Mouse (Mus musculus) midbrain, embryonic 11.5 days (tissue): Measurements from ENCODE around the gene Hist2h2ab. TPM values are rescaled to one million over a fixed set of nuclear protein-coding genes. Genes with fewer than 3 reads are reported as not detected.
"Not testable (repeated sequence)": the region's sequence is repeated elsewhere in the genome, so short reads cannot be mapped to it uniquely, and the experiment has no call there.

Source experiments
- ATAC-seq: fragments of 200-750 bp; cut with Nextera tagmentation; 2 replicates; pipeline ENCODE4 v1.8.0; 2017; ENCODE audit warnings: moderate TSS enrichment, moderate library complexity; ENCODE audit not compliant: low FRiP score
- DNase-seq: peaks from one replicate; pipeline ENCODE4 v3.0.0; 2015; ENCODE audit warnings: low spot score; ENCODE audit errors: missing footprints
- H3K27ac ChIP-seq: fragments of 300-500 bp; sonication (generic); 2 replicates; pipeline ENCODE4 v1.5.1; 2014; ENCODE audit warnings: low read depth, low read length
- H3K27me3 ChIP-seq: fragments of 300-500 bp; sonication (generic); 2 replicates; pipeline ENCODE4 v1.6.1; 2014; ENCODE audit warnings: mild to moderate bottlenecking, low read length, moderate library complexity, mixed read lengths; ENCODE audit not compliant: control insufficient read depth, insufficient read depth
- H3K36me3 ChIP-seq: fragments of 300-500 bp; sonication (generic); 2 replicates; pipeline ENCODE4 v1.6.1; 2014; ENCODE audit warnings: mild to moderate bottlenecking, low read length, moderate library complexity, mixed read lengths; ENCODE audit not compliant: control insufficient read depth, insufficient read depth
- H3K4me1 ChIP-seq: fragments of 300-500 bp; sonication (generic); 2 replicates; pipeline ENCODE4 v1.6.1; 2014; ENCODE audit warnings: low read length; ENCODE audit not compliant: control insufficient read depth, insufficient read depth
- H3K4me2 ChIP-seq: fragments of 300-500 bp; sonication (generic); 2 replicates; pipeline ENCODE4 v1.6.1; 2014; ENCODE audit warnings: mild to moderate bottlenecking, moderate library complexity
- H3K4me3 ChIP-seq: fragments of 300-500 bp; sonication (generic); 2 replicates; pipeline ENCODE4 v1.5.1; 2014; ENCODE audit warnings: low read depth, low read length
- H3K9ac ChIP-seq: fragments of 300-500 bp; sonication (generic); 2 replicates; pipeline ENCODE4 v1.6.1; 2014; ENCODE audit warnings: low read length
- H3K9me3 ChIP-seq: fragments of 300-500 bp; sonication (generic); 2 replicates; pipeline ENCODE4 v1.6.1; 2016; ENCODE audit warnings: low read length; ENCODE audit not compliant: control insufficient read depth
- WGBS: fragments of 180-500 bp; shearing (Covaris S2); extraction: QIAGEN DNeasy Blood & Tissue Kit; methylation state at CpG from one replicate; pipeline ENCODE4 v1.1.7; 2014; 5-methylcytosine and 5-hydroxymethylcytosine counted together
- polyA plus RNA-seq: library from polyadenylated mRNA; unstranded; fragments of >200 nt; fragmentation: Nextera tagmentation; extraction: Ambion mirVana; gene quantifications from 2 replicates; pipeline ENCODE4 v1.2.1, GENCODE M21; 2014

Gene Hist2h2ab
- polyA plus RNA-seq, 1 experiment from 2014 or later = 1.7 TPM

DNA sequence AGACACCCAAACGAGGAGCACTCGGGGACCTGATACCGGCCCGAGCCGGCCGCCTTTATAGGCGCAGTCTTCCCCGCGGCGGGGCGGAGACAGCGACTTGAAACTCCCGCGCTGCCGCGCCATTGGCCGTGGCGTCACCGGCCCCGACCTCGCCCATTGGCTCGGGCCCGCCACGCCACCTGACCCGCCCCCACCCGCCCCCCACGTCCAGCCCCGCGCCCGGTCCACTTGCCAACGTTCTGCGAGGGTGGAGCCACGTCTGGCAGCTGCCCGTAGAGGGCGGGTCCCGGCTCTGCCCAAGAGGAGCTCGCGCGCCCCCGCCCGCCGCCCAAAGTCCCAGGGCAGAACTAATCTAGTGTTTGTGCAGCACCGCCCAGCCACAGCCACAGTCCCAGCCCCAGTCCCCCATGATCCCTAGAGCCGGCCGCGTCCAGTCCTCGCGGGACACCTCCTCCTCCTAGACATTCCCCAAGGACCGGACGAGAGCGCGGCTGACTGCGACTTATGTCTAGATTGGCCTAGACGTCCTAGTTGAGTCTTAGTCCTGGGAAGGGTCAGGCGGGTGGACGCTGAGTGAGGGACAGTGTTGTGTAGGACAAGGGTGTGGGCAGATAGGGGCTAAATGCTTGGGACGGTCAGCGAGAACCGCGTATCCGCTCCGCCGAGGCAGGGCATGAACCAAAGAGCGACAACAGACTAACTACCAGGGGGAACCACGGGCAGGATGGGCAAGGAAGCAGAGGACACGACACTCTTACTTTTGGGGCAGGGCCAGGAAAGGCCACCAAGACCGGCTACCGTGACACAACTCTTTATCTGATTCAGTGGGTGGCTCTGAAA, 19.5 kb downstream of the Hist2h2ab start, which contains the start of gene Hist2h3c2:
Hist2h3c2 (minus strand) TSS at position 174 of the 840 bp plus-strand sequence.
- Histone ChIP-seq H3K4me2 (peak within 1 kb of the TSS; percentile 70), H3K4me1 (peaks cover 12% of the 10 kb centered on the region), H3K27ac (peak within 1 kb of the TSS; percentile 83), H3K4me3 (peak within 1 kb of the TSS; percentile 49), H3K9ac (peak within 1 kb of the TSS; percentile 91)
- peak; percentile 92 for ATAC-seq
- WGBS = 0% methylated on average over 20 of the region's 68 CpGs
- not testable (repeated sequence) for H3K36me3 ChIP-seq, H3K9me3 ChIP-seq, H3K27me3 ChIP-seq, DNase-seq

DNA sequence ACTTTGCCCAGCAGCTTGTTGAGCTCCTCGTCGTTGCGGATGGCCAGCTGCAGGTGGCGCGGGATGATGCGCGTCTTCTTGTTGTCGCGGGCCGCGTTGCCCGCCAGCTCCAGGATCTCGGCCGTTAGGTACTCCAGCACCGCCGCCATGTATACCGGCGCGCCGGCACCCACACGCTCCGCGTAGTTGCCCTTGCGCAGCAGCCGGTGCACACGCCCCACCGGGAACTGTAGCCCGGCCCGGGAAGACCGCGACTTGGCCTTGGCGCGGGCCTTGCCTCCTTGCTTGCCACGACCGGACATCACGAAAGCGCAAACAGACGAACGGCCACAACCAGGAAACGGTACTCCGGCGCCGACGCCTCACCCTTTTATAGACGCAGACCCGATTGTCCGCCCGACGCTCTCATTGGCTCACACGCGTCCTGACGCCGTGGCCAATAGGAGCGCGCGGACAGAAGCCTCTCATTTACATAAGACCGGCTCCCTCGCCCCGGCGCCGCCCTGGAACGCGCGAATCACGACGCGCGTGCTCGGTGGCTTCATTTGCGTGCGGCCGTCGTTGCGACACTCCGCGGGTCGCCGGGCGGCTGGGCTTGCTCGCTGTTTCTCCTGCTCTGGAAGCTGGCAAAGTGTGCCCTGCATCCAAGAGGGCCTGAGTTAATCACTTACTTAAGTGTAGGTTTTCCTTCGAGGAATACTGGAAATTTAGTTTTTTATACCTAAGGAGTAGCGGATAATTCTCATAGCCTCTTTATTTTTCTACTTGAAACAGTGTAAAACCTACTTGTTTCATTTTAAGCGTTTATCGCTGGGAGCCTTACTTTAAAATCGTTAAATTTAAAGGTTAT, 20.5 kb downstream of the Hist2h2ab start, which contains the start of gene Hist2h2aa2:
Hist2h2aa2 (minus strand) TSS at position 328 of the 850 bp plus-strand sequence.
- Histone ChIP-seq H3K27ac (peak within 1 kb of the TSS; percentile 59), H3K9ac (peak within 1 kb of the TSS; percentile 58), H3K4me2 (peak within 1 kb of the TSS; percentile 10; the same call in 1 of the 2 replicates), H3K4me3 (peak within 1 kb of the TSS; percentile 28), H3K4me1 (peaks cover 20% of the 10 kb centered on the region)
- DNase-seq = peak; percentile 88
- ATAC-seq = peak; percentile 83
- H3K9me3 ChIP-seq, H3K36me3 ChIP-seq, H3K27me3 ChIP-seq: not testable (repeated sequence)
- WGBS = 5% methylated on average over 26 of the region's 85 CpGs

DNA sequence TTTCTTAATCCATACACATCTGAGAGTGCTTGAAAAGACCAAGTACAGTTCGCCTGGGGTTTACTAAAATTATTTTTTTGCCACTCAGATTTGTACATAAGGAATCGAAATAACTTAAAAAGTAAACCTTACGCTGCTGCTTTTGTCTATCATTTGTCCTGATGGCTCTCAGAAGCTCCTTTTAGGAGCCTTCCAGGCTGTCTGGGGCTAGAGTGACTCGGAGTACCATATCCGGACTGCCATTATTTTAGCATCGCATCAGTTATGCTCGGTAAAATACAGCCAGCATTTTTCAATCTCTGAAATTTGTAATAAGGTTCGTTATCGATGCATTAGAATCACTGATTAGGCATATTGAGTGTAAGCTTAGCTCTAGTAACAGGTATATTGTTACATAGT, 21.1 kb downstream of the Hist2h2ab start:
- 78% methylated on average over 9 of the region's 9 CpGs for WGBS
- Histone ChIP-seq H3K27me3 (no peaks in the 10 kb centered on the region), H3K9ac (peak overlapping the region; percentile 58), H3K4me3 (no peak overlapping the region), H3K27ac (peak overlapping the region; percentile 32), H3K9me3 (no peaks in the 10 kb centered on the region), H3K4me1 (peaks cover 20% of the 10 kb centered on the region), H3K36me3 (no peaks in the 10 kb centered on the region), H3K4me2 (peak overlapping the region; percentile 10; the same call in 1 of the 2 replicates)
- ATAC-seq (no peak), DNase-seq (no peak)

DNA sequence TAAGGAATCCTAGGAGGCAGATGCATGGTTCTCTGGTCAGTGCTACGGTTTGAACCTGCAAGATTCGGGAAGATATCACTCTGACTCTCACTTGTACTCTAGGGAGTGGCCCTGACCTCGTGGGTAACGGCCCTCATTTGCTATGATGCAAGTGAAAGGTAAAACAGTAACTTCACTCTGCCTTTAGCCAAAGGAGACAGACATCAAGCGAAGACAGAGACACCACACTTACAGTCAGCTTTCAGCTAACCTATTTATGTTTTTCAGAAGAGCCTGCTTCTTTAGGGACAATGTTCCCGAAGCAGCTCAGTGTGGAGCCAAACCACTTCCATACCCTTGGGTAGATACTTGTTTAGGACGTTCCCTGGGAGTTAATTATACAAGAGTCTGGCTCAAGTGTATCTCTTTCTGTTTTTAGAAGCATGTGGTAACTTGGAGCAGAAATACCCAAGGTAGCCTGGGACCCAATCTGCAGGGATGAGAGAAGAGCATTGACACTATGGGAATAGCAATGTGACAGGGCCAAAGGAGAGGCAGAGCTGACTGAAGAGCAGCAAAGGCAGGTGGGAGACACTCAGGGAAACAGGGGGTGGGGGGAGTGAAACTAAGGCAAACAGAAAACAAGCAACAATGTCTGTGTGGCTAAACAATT, 24.4 kb downstream of the Hist2h2ab start:
- Histone ChIP-seq H3K4me3 (0 out of 2 replicates have a peak overlapping the region, but pooled peaks have one; percentile 7), H3K4me1 (peaks cover 19% of the 10 kb centered on the region), H3K9me3 (no peaks in the 10 kb centered on the region), H3K9ac (peak overlapping the region; percentile 80; the same call in 1 of the 2 replicates), H3K4me2 (peak overlapping the region; percentile 60; the same call in 1 of the 2 replicates), H3K27me3 (no peaks in the 10 kb centered on the region), H3K27ac (peak overlapping the region; percentile 94), H3K36me3 (no peaks in the 10 kb centered on the region)
- 82% methylated on average over 7 of the region's 7 CpGs for WGBS
- DNase-seq = no peak
- ATAC-seq = no peak

DNA sequence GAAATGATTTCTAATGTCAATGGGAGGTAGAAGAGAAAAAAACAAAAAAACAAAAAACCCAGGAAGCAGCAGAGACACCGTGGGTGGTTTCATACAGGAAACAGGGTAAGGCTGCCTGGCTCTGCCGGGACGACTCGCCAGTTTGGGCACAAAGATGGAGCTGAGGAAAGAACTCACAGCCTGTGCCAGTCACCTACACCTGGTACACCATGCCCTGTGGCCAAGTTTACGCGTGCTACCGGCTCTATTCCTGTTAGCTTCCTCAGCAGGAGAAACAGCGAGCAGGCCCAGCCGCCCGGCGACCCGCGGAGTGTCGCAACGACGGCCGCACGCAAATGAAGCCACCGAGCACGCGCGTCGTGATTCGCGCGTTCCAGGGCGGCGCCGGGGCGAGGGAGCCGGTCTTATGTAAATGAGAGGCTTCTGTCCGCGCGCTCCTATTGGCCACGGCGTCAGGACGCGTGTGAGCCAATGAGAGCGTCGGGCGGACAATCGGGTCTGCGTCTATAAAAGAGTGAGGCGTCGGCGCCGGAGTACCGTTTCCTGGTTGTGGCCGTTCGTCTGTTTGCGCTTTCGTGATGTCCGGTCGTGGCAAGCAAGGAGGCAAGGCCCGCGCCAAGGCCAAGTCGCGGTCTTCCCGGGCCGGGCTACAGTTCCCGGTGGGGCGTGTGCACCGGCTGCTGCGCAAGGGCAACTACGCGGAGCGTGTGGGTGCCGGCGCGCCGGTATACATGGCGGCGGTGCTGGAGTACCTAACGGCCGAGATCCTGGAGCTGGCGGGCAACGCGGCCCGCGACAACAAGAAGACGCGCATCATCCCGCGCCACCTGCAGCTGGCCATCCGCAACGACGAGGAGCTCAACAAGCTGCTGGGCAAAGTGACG, 25.6 kb downstream of the Hist2h2ab start, which contains the start of gene Hist2h2aa1:
Hist2h2aa1 (plus strand) TSS at position 495 of the 884 bp plus-strand sequence.
- not testable (repeated sequence) for H3K27me3 ChIP-seq, H3K36me3 ChIP-seq, H3K9me3 ChIP-seq
- H3K27ac ChIP-seq = peak within 1 kb of the TSS; percentile 94
- DNase-seq = peak; percentile 96
- H3K9ac ChIP-seq = peak within 1 kb of the TSS; percentile 80
- peak within 1 kb of the TSS; percentile 60 for H3K4me2 ChIP-seq
- peak; percentile 86 for ATAC-seq
- WGBS = under 1% methylated on average over 32 of the region's 88 CpGs
- peaks cover 19% of the 10 kb centered on the region for H3K4me1 ChIP-seq
- peak within 1 kb of the TSS; percentile 43 for H3K4me3 ChIP-seq

DNA sequence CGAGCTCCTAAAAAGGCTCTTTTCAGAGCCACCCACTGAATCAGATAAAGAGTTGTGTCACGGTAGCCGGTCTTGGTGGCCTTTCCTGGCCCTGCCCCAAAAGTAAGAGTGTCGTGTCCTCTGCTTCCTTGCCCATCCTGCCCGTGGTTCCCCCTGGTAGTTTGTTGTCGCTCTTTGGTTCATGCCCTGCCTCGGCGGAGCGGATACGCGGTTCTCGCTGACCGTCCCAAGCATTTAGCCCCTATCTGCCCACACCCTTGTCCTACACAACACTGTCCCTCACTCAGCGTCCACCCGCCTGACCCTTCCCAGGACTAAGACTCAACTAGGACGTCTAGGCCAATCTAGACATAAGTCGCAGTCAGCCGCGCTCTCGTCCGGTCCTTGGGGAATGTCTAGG, 26.4 kb downstream of the Hist2h2ab start:
- H3K27me3 ChIP-seq, DNase-seq, H3K36me3 ChIP-seq, H3K27ac ChIP-seq, H3K9me3 ChIP-seq, ATAC-seq, H3K9ac ChIP-seq: not testable (repeated sequence)
- 0% methylated on average over 10 of the region's 21 CpGs for WGBS
- Histone ChIP-seq H3K4me1 (peaks cover 16% of the 10 kb centered on the region), H3K4me3 (0 out of 2 replicates have a peak overlapping the region, but pooled peaks have one; percentile 22), H3K4me2 (0 out of 2 replicates have a peak overlapping the region, but pooled peaks have one; percentile 28)

DNA sequence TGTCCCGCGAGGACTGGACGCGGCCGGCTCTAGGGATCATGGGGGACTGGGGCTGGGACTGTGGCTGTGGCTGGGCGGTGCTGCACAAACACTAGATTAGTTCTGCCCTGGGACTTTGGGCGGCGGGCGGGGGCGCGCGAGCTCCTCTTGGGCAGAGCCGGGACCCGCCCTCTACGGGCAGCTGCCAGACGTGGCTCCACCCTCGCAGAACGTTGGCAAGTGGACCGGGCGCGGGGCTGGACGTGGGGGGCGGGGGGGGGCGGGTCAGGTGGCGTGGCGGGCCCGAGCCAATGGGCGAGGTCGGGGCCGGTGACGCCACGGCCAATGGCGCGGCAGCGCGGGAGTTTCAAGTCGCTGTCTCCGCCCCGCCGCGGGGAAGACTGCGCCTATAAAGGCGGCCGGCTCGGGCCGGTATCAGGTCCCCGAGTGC, 26.8 kb downstream of the Hist2h2ab start, which contains the start of gene Hist2h3c1:
Hist2h3c1 (plus strand) TSS at position 259 of the 430 bp plus-strand sequence.
- Histone ChIP-seq H3K4me1 (peaks cover 16% of the 10 kb centered on the region), H3K27ac (peak within 1 kb of the TSS; percentile 82), H3K4me2 (peak within 1 kb of the TSS; percentile 59), H3K9ac (peak within 1 kb of the TSS; percentile 78), H3K4me3 (peak within 1 kb of the TSS; percentile 41)
- not testable (repeated sequence) for H3K27me3 ChIP-seq, DNase-seq, H3K36me3 ChIP-seq, H3K9me3 ChIP-seq
- ATAC-seq = peak; percentile 93
- WGBS = no CpG with 5 or more reads among the region's 47 CpGs
